Mouse (Mus musculus) ES-E14 (cell line): Measurements from ENCODE around the gene Zfp568.

Source experiments
- HCFC1 ChIP-seq: IDR thresholded peaks from 2 replicates; pipeline ENCODE4 v1.6.1; 2012; ENCODE audit warnings: low read length, inconsistent platforms, borderline replicate concordance; ENCODE audit not compliant: insufficient read depth
- MAFK ChIP-seq: IDR thresholded peaks from 2 replicates; pipeline ENCODE4 v1.6.1; 2014; ENCODE audit warnings: mild to moderate bottlenecking, low read depth, low read length, inconsistent platforms; ENCODE audit not compliant: insufficient read depth
- ZC3H11A ChIP-seq: IDR thresholded peaks from 2 replicates; pipeline ENCODE4 v1.6.1; 2012; ENCODE audit warnings: low read depth, mild to moderate bottlenecking, inconsistent platforms, low read length, borderline replicate concordance
- ZNF384 ChIP-seq: IDR thresholded peaks from 2 replicates; pipeline ENCODE4 v1.6.1; 2012; ENCODE audit warnings: low read depth, low read length, inconsistent platforms

DNA sequence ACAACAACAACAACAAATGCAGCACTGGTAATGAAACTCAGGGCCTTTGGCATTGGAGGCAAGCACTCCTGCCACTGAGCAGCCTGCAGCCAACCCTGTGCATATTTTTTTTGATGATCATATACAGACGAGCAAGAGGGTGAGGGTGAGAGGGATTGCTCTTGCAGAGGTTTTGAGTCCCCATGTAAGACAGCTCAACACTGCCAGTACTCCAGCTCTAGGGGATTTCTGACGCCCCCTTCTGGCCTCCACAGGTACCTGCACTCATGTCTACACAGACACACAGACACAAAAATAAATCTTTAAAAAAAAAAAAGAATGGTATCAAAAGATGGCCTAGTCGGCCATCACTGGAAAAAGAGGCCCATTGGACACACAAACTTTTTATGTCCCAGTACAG, 24.8 kb upstream of the Zfp568 start:
- 0 out of 2 replicates have a peak, but pooled peaks have one; percentile 10 for TF ChIP-seq ZC3H11A
- 0 out of 2 replicates have a peak, but pooled peaks have one; percentile 19 for TF ChIP-seq ZNF384
- TF ChIP-seq MAFK, result no peak
- no peak for TF ChIP-seq HCFC1
